Comparison of ENCODE assay signal across 25 mouse cellular contexts in the genomic region with DNA sequence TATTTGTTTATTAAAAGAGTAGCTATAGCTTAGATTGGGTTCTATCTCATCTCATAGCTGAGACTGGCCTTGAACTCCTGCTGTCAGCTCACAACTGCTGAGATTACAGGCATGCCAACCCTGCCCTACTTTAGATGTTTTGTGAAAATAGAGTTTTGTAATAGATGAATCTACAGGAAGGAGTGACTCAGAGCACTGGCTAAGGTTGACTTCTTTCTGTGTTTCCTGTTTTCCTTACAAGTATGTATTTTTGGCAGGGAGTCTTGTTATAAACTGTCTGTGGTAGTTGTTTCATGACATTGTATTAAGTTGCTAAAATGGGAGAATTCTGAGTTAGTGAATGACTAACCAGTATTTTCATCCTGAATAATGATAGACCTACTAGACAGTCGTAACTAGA.
DNase-seq lines count a peak whose midpoint lies in the region; TF ChIP-seq lines count a peak whose summit lies in the region.
"Had no signal": no experiment of that assay in that cellular context is flagged by ENCODE, and none has a peak within 500 bp of the region (broad histone marks: within the 10 kb centered on the region; RNA-seq: fewer than 3 reads in every experiment).

No protein-coding gene starts in this region.

- TF ChIP-seq CTCF in bone marrow macrophage, adult 2 months (IDR thresholded peaks at IDR 0.05; ENCODE audit: low read depth, low read length) = no peak

- peaks cover 2% of the 10 kb centered on the region; the same call in 1 of the 2 replicates for H3K4me1 ChIP-seq in bone marrow macrophage, adult 2 months (ENCODE audit: control insufficient read depth, insufficient read depth, low read length)
- H3K4me1 ChIP-seq: embryonic facial prominence, embryonic 12.5 days; heart, embryonic 13.5 days; intestine, embryonic 15.5 days; midbrain, embryonic 12.5 days; neural tube, embryonic 13.5 days had no signal

- DNase-seq in adrenal gland, adult 8-10 months = peak; percentile 10
- DNase-seq in adrenal gland, postnatal 25 days = no peak
- peak; percentile 6 for DNase-seq in ovary, adult 18-20 months (ENCODE audit: low spot score)
- no peak for DNase-seq in ovary, postnatal 14 days (ENCODE audit: low spot score)
- DNase-seq in lung, adult 18-20 months = no peak
- DNase-seq in spleen, postnatal 36 days (ENCODE audit: low spot score in 2 of 2) = no peak
- DNase-seq in left cerebral cortex, adult 8-10 months (ENCODE audit: low spot score in 2 of 2) = no peak
- DNase-seq: B cell, adult 2 months; cerebellum, adult 9-10 months; forebrain, postnatal 0 days; gastrocnemius, adult 2 months; kidney, postnatal 4 days; layer of hippocampus, adult 9-11 months; right cerebral cortex, postnatal 14 days; spleen, adult 18-20 months; thymus, postnatal 36 days had no signal

- no peak for TF ChIP-seq POLR2A in bone marrow macrophage, adult 2 months (IDR thresholded peaks at IDR 0.05; ENCODE audit: borderline replicate concordance, low read depth, low read length)

- H3K4me3 ChIP-seq in bone marrow macrophage, adult 2 months (ENCODE audit: insufficient read depth, low read length) = no peak overlapping the region
- H3K4me3 ChIP-seq: embryonic facial prominence, embryonic 12.5 days; gastrocnemius, adult 2 months; heart, embryonic 13.5 days; intestine, embryonic 15.5 days; left cerebral cortex, adult 2 months; midbrain, embryonic 12.5 days; neural tube, embryonic 13.5 days had no signal

- H3K27ac ChIP-seq in bone marrow macrophage, adult 2 months (ENCODE audit: insufficient read depth, low read depth, low read length) = peak overlapping the region; percentile 40
- H3K27ac ChIP-seq: embryonic facial prominence, embryonic 12.5 days; gastrocnemius, adult 2 months; heart, embryonic 13.5 days; hindbrain, embryonic 14.5 days; intestine, embryonic 15.5 days; left cerebral cortex, adult 2 months; liver, embryonic 14.5 days; midbrain, embryonic 12.5 days; neural tube, embryonic 13.5 days had no signal

Comparison
In these comparisons a context has a peak if more than half of its experiments do, and no peak if none do; other contexts are left out.
1. DNase-seq: peak in adrenal gland, adult 8-10 months (single experiment) and ovary, adult 18-20 months (single experiment); none in adrenal gland, postnatal 25 days (single experiment), ovary, postnatal 14 days (single experiment), lung, adult 18-20 months (0 of 2), spleen, postnatal 36 days (0 of 2) and left cerebral cortex, adult 8-10 months (0 of 2).